Mouse (Mus musculus) embryo, embryonic 11 days (tissue): ENCODE measurements around the gene Dll4.
A peak's percentile ranks its signal among the peaks of the same experiment; 100 is the strongest.

ENCODE experiments used
- DNase-seq: peaks from one replicate; pipeline ENCODE4 v3.0.0-alpha.2; 2015

Gene Dll4

DNA sequence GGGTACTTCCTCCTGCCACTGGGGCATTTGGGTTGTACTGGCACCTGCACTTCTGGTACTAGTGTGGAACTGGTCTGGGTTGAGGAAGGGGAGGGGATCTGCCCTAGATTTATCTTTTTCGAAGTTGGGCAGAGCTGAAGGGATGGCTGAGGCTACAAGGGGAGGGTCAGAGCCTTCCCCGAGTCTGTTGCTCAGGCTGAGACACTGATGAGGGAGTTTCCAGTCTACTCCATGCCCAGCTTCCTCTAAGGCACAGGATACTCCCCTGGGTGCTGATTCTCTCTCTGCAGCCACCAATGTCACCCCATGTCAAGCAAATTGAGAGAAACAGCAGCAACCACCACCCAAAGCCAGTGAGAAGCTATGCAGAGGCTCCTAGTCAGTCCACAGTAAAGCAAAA, 10.4 kb downstream of the Dll4 start:
- no peak for DNase-seq

DNA sequence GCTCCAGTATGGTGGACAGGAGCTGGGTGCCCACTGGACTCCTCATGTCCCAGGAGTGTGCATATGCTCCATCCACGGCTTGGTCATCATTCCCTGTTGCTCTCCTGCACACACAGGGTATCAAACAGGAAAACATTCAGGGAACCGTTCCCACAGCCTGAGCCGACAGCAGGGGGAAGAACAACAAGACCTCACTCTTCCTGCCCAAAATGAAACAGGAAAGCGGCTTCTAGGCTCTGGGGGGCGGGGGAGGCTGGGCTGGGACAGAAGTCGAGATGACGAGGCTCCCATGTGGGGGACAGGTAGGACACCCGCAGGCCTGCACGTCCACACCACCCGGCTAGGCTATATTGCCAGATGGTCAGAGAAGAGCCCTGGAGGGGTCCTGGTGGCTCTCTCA, 10.9 kb downstream of the Dll4 start:
- no peak for DNase-seq

DNA sequence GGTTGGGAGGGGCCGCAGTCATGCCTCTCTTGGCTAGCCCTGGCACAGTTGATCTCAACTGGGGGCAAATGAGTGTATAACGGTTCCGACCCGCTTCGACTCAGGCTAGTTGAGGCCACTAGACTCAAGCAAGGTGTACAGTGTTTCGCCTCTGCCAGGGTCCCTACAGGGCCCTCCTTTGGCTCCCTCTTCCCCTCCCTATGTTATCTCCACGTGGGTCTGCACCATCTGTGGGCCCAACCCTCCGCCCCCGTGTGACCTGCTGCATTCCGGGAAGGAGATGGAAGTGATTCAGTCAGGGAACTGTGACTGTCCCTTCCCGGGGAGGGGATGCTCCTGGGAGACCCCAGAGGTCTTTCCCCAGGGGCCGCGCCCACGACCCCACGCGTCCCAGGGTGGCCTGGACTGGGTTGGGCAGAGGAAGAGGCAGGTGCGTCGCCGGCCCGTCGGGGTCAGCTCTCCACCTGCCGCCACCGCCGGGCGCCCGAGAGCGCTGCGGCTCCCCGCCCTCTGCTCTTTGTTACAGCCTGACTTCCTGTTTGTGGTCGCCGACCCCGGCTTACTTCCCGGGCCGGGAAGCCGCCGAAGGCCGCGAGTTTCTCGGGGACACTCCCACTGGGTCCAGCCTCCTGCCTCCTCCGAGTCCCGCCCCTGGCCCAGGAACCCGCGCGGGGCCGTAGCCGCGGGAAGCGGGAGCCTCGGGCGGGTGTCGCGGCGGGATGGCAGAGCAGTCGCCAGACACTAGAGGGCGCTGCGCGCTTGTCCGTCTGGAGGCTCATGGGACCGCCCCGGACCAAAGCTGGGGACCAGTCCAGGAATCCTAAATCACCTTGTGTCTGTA, 12.1 kb downstream of the Dll4 start:
- DNase-seq: peak; percentile 91

DNA sequence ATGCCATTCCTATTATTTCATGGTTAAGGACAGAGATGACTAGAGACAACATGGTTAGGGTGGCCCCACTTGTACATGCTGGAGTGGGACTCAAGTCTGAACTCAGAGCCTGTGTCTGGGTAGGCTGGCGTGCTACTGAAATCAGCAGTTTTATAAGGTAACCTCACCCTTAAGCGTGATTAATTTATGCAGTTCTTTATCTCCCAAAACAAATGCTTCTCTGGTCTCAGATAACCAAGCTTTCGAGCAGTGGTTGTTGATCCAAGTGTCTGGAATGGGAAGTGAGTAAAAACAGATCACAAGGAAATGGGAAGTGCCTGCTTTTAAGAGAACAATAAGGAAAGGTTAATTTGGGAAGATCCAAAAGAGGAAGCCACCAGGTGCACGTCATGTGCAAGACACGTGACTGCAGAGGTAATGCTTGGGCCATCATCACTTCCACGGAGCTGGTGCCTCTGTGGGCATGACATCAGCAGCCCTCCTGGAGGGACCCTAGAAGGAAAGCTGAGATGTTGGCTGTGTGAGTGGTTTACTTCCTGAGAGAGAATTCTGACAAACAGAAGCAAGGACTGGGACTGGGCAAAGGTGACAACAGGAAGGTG, 19.1 kb downstream of the Dll4 start:
- no peak for DNase-seq

DNA sequence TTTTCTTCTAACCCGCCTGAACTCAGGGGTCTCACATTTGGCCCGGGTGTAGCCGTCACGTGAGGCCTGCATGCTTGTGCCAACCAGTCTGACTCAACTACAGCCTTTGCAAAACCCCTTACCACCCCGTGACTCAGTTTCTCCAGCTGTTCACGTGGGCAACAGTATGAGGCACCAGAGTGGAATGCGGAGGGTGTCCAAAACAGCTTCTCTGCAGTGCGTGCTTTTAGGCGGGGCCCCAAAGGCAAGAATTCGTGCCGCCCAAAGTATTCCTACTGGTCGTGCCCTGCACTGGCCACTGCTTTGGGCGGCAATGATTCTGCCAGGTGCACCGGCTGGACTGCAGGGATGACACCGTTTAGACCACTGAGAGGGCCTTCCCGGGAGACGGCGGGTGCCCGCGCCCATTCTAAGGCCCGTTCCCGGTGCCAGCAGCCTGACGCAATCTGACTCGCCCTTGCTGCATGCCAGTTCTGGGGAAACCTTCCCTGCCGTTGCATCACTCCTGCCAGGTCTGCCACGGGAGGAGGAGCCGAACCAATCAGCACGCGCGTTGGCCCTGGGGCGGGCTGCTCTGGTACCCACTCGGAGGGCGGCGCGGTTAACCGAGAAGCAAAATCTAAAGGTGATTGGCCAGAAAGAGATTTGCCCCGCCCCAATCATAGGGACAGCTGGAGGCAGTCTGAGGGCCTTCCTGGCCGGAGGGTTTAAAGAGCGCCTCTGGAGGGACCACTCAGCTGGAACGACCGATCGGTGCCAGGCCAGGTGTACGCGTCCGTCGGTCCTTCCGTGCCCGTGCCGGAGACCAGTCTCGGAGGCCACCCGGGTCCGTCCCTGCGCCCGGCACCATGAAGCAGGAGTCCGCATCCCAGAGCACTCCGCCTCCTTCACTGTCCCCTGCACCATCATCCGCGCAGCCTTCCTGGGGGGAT, 25.2 kb downstream of the Dll4 start, which contains the start of gene Chac1:
Gene Chac1, plus strand, starts transcription at position 675 of the 932 bp plus-strand sequence.
- DNase-seq: peak; percentile 89

DNA sequence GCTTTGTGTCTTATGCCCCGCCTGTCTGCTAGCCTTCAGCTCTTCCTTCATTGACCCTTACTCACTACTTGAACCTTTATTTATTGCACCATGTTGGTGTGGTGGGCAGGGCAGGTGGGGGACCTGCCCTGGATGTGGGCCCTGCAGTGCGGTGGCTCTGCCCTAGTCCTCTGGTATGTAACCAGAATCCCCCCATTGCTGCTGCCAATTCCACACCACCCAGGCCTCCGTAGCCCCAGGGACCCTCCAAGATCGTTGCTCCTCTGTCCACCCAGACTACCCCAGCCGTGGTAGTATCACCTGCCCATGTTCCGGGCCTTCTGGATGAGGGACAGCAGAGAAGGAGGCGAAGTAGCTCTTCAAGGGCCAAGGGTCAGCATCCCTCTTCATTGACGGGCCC, 28.1 kb downstream of the Dll4 start:
- DNase-seq: no peak

DNA sequence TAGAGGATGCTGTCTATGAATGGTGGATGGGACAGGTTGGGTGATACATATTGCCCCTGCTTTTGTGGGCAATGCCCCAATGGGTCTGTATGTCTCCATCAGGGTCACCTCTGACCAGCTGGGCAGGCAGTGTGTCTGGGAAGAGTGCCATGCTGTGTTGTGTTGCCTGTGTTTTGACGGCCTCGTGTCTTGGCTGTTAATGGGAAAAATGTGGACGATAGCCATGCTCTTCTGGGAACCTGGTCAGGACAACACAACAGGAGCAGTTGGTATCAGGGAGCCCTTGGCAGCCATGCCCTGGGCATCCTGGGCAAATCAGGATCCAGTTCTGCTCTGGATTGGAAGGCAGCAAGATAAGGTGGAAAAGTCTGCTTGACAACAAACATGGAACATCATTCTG, 29.5 kb downstream of the Dll4 start:
- no peak for DNase-seq

DNA sequence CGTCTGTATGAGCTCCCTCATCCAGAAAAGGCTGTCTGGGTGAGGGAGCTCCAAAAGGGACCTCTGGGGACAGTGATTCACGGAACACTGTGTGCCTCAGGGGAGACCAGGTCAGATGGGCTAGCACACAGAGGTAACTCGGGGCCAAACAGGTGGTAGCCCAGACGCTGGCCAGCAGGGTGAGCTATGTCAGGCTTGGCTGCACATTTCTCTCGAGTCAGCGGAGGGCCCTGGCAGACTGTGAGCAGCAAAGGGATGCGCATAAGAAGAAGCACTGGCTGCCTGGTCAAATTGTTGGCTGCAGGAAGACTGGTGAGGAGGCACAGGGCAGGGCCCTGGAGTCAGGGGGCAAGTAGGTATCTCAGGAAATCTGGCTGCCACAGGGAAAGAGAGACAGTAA, 30.1 kb downstream of the Dll4 start:
- no peak for DNase-seq

DNA sequence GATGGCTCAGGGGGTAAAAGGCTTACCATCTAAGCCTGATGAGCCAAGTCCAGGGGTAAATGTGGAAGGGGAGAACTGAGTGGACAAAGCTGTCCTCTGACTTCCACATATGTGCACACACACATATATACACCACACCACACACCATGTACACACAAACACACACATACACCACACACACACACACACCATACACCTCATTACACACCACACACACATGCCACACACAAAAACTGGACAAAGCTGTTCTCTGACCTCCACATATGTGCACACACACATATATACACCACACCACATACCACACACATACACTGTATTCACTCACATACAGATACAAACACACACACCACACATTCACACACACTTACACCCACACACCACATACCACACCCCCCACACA, 30.7 kb downstream of the Dll4 start:
- no peak for DNase-seq

DNA sequence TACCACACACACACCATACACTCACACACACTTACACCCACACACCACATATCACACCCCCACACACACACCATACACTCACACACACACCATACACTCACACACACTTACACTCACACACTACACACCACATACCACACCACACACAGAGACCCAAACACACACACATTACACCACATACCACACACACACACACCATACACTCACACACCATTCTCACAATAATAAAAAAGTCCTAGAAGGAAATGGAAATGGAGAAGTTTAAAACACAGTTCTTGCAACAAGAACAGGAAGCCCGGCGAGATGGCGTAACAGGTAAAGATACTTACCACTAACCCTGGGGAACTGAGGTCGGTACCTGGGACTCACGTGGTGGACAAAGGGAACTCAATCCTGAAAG, 31.2 kb downstream of the Dll4 start:
- DNase-seq: no peak

DNA sequence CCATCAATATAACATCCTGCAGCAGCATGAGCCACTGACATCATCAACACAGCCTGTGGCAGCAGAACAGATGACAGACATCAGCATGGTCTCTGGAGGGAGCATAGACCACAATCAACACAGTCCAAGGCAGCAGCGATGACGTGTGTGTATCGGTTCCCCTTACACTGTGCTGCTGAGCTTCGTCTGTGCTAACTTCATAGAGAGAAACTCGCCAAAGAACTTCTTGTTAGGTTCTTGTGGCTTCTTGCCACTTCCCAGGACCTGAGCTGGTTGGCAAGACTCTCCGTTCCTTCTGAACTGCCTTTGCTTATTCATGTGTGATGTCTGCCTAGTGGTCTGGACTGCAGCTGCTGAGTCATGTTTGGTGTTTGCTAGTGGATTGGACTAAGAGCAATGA, 32.7 kb downstream of the Dll4 start:
- no peak for DNase-seq

DNA sequence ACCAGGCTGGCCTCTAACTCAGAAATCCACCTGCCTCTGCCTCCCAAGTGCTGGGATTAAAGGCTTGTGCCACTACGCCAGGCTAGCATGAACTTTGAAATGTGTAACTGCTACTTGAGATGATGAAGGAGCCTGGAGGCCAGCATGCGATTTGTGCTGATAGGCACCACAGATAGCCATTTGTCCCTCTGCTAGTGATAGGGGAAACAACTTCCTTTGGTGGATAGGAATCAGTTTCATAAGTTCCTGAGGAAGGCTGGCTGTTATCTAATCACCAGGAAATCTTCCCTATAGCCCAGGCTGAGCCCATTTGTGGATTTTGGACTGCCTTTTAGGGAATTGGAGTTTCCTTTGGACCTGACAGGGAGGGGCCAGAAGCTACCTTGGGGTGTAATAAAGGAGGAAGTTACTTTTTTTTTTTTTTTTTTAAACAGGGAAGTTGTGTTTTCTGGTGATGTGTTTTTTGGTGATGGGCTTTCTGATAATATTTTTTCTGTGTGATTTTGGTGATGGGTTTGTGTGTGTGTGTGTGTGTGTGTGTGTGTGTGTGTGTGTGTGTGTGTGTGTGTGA, 34.2 kb downstream of the Dll4 start:
- DNase-seq: no peak

DNA sequence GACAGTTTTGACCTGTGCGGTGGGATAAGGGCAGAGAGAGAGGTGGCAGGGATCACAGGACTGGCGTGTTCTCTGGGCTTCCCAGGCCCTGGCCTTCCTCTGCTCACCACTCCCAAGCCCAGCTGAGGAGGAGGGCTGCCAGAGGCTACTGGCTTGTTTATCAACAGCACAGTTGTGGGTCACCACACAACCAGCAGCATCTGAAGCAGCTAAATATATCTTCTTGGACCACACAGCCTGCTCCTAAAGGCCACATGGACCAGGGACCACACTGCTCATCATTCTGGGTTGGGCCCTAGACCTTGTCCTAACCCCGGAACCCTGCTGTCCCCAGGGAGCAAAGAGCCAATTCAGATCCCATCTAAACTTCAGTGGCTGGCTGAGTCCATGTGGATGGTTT, 39.4 kb downstream of the Dll4 start:
- DNase-seq: no peak

DNA sequence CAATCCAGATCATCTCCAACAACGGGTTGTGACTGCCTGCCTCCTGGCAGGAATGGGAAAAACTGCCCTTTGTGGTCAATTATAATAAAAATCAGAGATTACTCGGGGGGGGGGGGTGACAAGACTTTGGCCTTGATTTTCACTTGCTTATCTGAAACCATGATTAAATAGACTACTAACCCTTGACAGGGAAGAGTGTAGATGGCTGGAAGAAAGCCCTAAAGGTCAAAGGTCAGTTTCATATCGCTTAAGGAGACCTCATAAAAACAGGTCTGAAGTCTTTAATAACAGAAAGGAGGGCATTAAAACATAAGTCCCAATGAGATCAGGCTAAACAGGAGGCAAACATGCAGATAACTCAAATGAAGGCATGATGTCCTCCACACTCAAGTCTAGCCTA, 41.8 kb downstream of the Dll4 start:
- no peak for DNase-seq

DNA sequence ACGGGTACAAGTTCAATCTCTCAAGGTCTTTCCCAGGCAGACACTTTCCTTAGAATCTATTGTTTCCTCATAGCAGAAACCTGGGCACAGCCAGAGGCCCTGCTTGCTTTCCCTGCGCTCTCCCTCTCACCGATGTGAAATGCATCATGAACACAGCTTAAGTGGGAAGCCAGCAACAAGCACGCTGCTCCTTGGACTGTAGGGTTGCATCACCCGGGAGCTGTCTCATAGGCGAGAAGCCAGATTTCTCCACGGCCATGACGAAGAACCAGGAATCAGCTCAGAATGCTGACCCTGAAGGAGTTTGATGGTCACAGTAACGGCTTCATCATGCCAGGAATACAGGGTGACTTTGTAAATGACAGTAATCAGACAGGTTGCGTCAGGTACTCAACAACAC, 44.5 kb downstream of the Dll4 start:
- DNase-seq: no peak

DNA sequence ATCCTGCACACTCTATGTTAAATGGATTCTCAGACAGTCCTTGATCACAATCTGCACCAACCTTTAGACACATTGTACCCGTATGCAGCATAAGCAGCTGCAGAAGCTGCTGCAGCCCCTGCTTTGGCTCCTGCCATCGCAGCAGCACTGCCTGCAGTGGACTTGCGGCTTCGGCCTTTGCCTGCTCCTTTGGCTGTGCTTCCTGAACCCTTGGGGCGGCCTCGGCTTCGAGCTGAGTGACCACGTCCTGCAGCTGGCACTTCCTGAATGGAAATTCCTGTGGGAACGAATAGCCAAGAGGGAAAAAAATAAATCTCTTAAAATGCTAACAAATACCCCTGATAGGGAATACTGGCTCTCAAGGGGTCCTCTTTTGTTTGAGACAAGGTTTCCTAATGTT, 51.7 kb downstream of the Dll4 start:
- no peak for DNase-seq

DNA sequence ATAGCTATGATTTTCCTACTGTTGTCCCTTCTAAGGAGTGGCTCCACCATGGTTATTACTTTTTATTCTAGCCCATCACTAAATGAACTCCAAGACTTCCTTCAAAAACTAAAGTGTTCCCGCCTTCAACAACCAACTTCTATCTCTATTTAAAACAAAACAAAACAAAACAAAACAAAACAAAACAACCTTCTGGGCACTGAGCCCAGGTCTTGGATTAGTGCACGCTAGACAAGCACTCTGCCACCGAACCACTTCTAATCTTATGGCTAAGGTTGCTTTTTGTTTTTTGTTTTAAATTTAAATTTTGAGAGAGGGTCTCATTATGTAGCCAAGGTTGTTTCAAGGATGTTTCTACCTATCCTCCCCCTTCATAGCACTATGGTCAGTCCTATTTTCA, 52.2 kb downstream of the Dll4 start:
- DNase-seq: no peak

DNA sequence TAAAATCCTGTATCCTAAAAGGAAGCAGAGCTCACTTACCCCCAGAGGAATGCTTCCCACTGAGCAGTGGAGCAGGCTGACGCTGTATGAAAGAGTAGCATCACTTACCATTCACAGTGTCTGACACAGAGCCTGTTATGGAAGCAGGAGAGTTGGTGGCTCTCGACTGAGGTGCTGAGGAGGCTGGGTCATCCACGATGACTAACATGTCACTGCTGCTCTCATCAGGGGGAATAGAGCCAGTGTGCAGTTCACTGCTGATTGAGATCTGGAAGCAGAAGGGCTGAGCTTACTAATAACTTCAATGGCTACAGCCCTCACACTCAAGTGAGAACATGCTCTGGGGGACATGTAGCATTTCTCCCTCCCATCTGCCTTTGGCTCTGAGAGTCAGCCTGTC, 53.9 kb downstream of the Dll4 start:
- DNase-seq: no peak
